In genomic region chr3:157597837-157598379, GRCm38 (mm10) we compare ENCODE assay signal across 16 mouse cellular contexts. TPM values are rescaled to one million over a fixed set of nuclear protein-coding genes. Genes with fewer than 3 reads are reported as not detected.
DNase-seq lines count a peak whose midpoint lies in the region; ATAC-seq and TF ChIP-seq lines count a peak whose summit lies in the region.
"Had no signal": no experiment of that assay in that cellular context is flagged by ENCODE, and none has a peak within 500 bp of the region (broad histone marks: within the 10 kb centered on the region; RNA-seq: fewer than 3 reads in every experiment).

No protein-coding gene starts in this region.

- TF ChIP-seq RAD21 in MEL (IDR thresholded peaks at IDR 0.05; ENCODE audit: low read depth, low read length): no peak

- TF ChIP-seq POLR2A in MEL (IDR thresholded peaks at IDR 0.05; ENCODE audit: control insufficient read depth in 1 of 2, insufficient read depth in 1 of 2, low read depth in 1 of 2, low read length in 2 of 2, poor library complexity in 1 of 2): no peak

- no peak for ATAC-seq in hindbrain, postnatal 0 days
- ATAC-seq in hindbrain, embryonic 14.5 days (ENCODE audit: low FRiP score): no peak
- no peak for ATAC-seq in hindbrain, embryonic 11.5 days (ENCODE audit: low FRiP score)
- ATAC-seq: forebrain, embryonic 14.5 days; inflammation-experienced regulatory T-cells, adult 6 months had no signal

- H3K4me1 ChIP-seq in hindbrain, postnatal 0 days (ENCODE audit: insufficient read depth, low read length): no peaks in the 10 kb centered on the region
- H3K4me1 ChIP-seq in hindbrain, embryonic 14.5 days (replicated peaks; ENCODE audit: control insufficient read depth, insufficient read depth, low read length): no peaks in the 10 kb centered on the region
- H3K4me1 ChIP-seq in MEL (ENCODE audit: control insufficient read depth in 1 of 2, insufficient read depth in 2 of 2, low read length in 2 of 2): no peaks in the 10 kb centered on the region
- H3K4me1 ChIP-seq in hindbrain, embryonic 11.5 days (replicated peaks; ENCODE audit: control insufficient read depth, insufficient read depth, low read length): no peaks in the 10 kb centered on the region
- H3K4me1 ChIP-seq: neural tube, embryonic 12.5 days had no signal

- no peaks in the 10 kb centered on the region for H3K36me3 ChIP-seq in hindbrain, postnatal 0 days (ENCODE audit: insufficient read depth, low read length)
- H3K36me3 ChIP-seq in hindbrain, embryonic 14.5 days (replicated peaks; ENCODE audit: control insufficient read depth, insufficient read depth): no peaks in the 10 kb centered on the region
- no peaks in the 10 kb centered on the region for H3K36me3 ChIP-seq in MEL (ENCODE audit: control insufficient read depth in 1 of 2, insufficient read depth in 2 of 2, low read length in 2 of 2)
- H3K36me3 ChIP-seq in hindbrain, embryonic 11.5 days (ENCODE audit: control insufficient read depth, insufficient read depth, low read length): no peaks in the 10 kb centered on the region
- H3K36me3 ChIP-seq: neural tube, embryonic 12.5 days had no signal

- no peak for TF ChIP-seq CTCF in hindbrain, postnatal 0 days (IDR thresholded peaks at IDR 0.05; ENCODE audit: low read depth)
- TF ChIP-seq CTCF in MEL (IDR thresholded peaks at IDR 0.05 in 2 of 3, conservative IDR thresholded peaks at IDR 0.05 in 1 of 3; ENCODE audit: control insufficient read depth in 1 of 3, insufficient read depth in 1 of 3, low read depth in 2 of 3, low read length in 3 of 3, poor library complexity in 1 of 3, severe bottlenecking in 1 of 3): no peak

- WGBS in hindbrain, postnatal 0 days: 71% methylated on average over 7 of the region's 7 CpGs
- WGBS in hindbrain, embryonic 14.5 days: 86% methylated on average over 7 of the region's 7 CpGs
- whole genome bisulfite sequencing in large intestine, adult 2 months: 37% methylated on average over 7 of the region's 7 CpGs
- 80% methylated on average over 7 of the region's 7 CpGs for WGBS in hindbrain, embryonic 11.5 days

- no peak for TF ChIP-seq EP300 in MEL (IDR thresholded peaks at IDR 0.05; ENCODE audit: low read depth in 1 of 2, low read length in 2 of 2)

- no peak overlapping the region for H3K27ac ChIP-seq in hindbrain, postnatal 0 days
- no peak overlapping the region for H3K27ac ChIP-seq in hindbrain, embryonic 14.5 days
- H3K27ac ChIP-seq in MEL (ENCODE audit: control insufficient read depth, low read depth, low read length): no peak overlapping the region
- H3K27ac ChIP-seq in hindbrain, embryonic 11.5 days (ENCODE audit: low read depth, low read length): no peak overlapping the region
- H3K27ac ChIP-seq: liver, embryonic 14.5 days; neural tube, embryonic 12.5 days had no signal

- no peaks in the 10 kb centered on the region for H3K27me3 ChIP-seq in hindbrain, postnatal 0 days (ENCODE audit: insufficient read depth, low read length)
- H3K27me3 ChIP-seq in hindbrain, embryonic 14.5 days (ENCODE audit: control insufficient read depth, insufficient read depth, low read length): no peaks in the 10 kb centered on the region
- H3K27me3 ChIP-seq in MEL (ENCODE audit: control insufficient read depth in 1 of 2, insufficient read depth in 2 of 2, low read length in 2 of 2): no peaks in the 10 kb centered on the region
- no peaks in the 10 kb centered on the region for H3K27me3 ChIP-seq in hindbrain, embryonic 11.5 days (ENCODE audit: control insufficient read depth, insufficient read depth, low read length)
- H3K27me3 ChIP-seq: neural tube, embryonic 12.5 days had no signal

- no peaks in the 10 kb centered on the region for H3K79me2 ChIP-seq in MEL (ENCODE audit: control insufficient read depth, insufficient read depth, low read length, poor library complexity)

- H3K9ac ChIP-seq in hindbrain, postnatal 0 days (replicated peaks; ENCODE audit: low read length): no peak overlapping the region
- H3K9ac ChIP-seq in hindbrain, embryonic 14.5 days: no peak overlapping the region
- no peak overlapping the region for H3K9ac ChIP-seq in MEL (ENCODE audit: control insufficient read depth, low read depth, low read length, poor library complexity, severe bottlenecking)
- H3K9ac ChIP-seq in hindbrain, embryonic 11.5 days (ENCODE audit: low read depth, low read length): no peak overlapping the region
- H3K9ac ChIP-seq: liver, embryonic 14.5 days; neural tube, embryonic 12.5 days had no signal

- H3K4me3 ChIP-seq in hindbrain, postnatal 0 days (ENCODE audit: low read length): no peak overlapping the region
- H3K4me3 ChIP-seq in hindbrain, embryonic 14.5 days (replicated peaks; ENCODE audit: low read length): no peak overlapping the region
- no peak overlapping the region for H3K4me3 ChIP-seq in MEL (ENCODE audit: control insufficient read depth in 1 of 2, insufficient read depth in 1 of 2, low read depth in 2 of 2, low read length in 2 of 2)
- H3K4me3 ChIP-seq in hindbrain, embryonic 11.5 days (ENCODE audit: low read depth, low read length): no peak overlapping the region
- H3K4me3 ChIP-seq: neural tube, embryonic 12.5 days had no signal

- peak; percentile 1 for DNase-seq in hindbrain, postnatal 0 days (ENCODE audit: low spot score)
- no peak for DNase-seq in hindbrain, embryonic 14.5 days (ENCODE audit: low spot score)
- DNase-seq in MEL (ENCODE audit: low read depth, low spot score): peak; percentile 14
- DNase-seq in MN1 (ENCODE audit: low spot score): peak; percentile 18
- peak; percentile 45 for DNase-seq in large intestine, adult 2 months (ENCODE audit: low read depth, low spot score)
- no peak for DNase-seq in neural tube, embryonic 10.5 days (ENCODE audit: extremely low spot score, low spot score)
- DNase-seq in hindbrain, embryonic 11.5 days (ENCODE audit: low spot score): no peak
- DNase-seq: cerebellum, postnatal 10 days; heart, adult 11 months; lung, postnatal 14 days; right cerebral cortex, postnatal 14 days; thymus, postnatal 14 days had no signal

- H3K4me2 ChIP-seq in hindbrain, postnatal 0 days (ENCODE audit: low read depth, low read length): no peak overlapping the region
- H3K4me2 ChIP-seq in hindbrain, embryonic 14.5 days (replicated peaks): no peak overlapping the region
- H3K4me2 ChIP-seq in hindbrain, embryonic 11.5 days (replicated peaks; ENCODE audit: low read depth, low read length): no peak overlapping the region
- H3K4me2 ChIP-seq: neural tube, embryonic 12.5 days had no signal

- no peaks in the 10 kb centered on the region for H3K9me3 ChIP-seq in hindbrain, postnatal 0 days (ENCODE audit: low read length)
- H3K9me3 ChIP-seq in hindbrain, embryonic 14.5 days (ENCODE audit: control insufficient read depth, low read length): no peaks in the 10 kb centered on the region
- no peaks in the 10 kb centered on the region for H3K9me3 ChIP-seq in MEL (replicated peaks; ENCODE audit: insufficient read depth, low read length)
- no peaks in the 10 kb centered on the region for H3K9me3 ChIP-seq in hindbrain, embryonic 11.5 days (ENCODE audit: control insufficient read depth, low read length)
- H3K9me3 ChIP-seq: neural tube, embryonic 12.5 days had no signal

TF ChIP-seq in MEL, 35 proteins besides CTCF, POLR2A, EP300 and RAD21:
- TF ChIP-seq KAT2A (conservative IDR thresholded peaks at IDR 0.05; ENCODE audit: low read depth, low read length) (no peak), CHD2 (IDR thresholded peaks at IDR 0.05; ENCODE audit: low read length) (no peak), GATA1 (IDR thresholded peaks at IDR 0.05; ENCODE audit: low read depth, low read length) (no peak), USF2 (IDR thresholded peaks at IDR 0.05; ENCODE audit: borderline replicate concordance in 1 of 2, insufficient read depth in 1 of 2, low read depth in 1 of 2, low read length in 2 of 2) (no peak), TCF12 (IDR thresholded peaks at IDR 0.05; ENCODE audit: low read depth, low read length) (no peak), NELFE (IDR thresholded peaks at IDR 0.05; ENCODE audit: low read depth, low read length) (no peak), ZC3H11A (IDR thresholded peaks at IDR 0.05; ENCODE audit: low read depth, low read length) (no peak), MYC (IDR thresholded peaks at IDR 0.05; ENCODE audit: low read depth, low read length) (no peak)

RNA-seq across cellular contexts. Expression of gene Ptger3, which starts 31.2 kb away (rescaled TPM):
- 12.5 and 16.5 TPM in 2 replicates for total RNA-seq in hindbrain, postnatal 0 days (2014; rRNA removed)
- 9.0 and 9.4 TPM in 2 replicates for polyA plus RNA-seq in hindbrain, postnatal 0 days (2015; fragmentation: Nextera tagmentation; extraction: Ambion mirVana)
- 7.5 and 9.0 TPM in 2 replicates for polyA plus RNA-seq in hindbrain, embryonic 14.5 days (2014; fragmentation: Nextera tagmentation; extraction: Ambion mirVana)
- 5.2 and 6.8 TPM in 2 replicates for total RNA-seq in MEL (2012; rRNA removed)
- polyA plus RNA-seq in MEL (2012; ENCODE audit: insufficient read depth in 1 of 2, insufficient read length in 2 of 2, low read depth in 1 of 2, low replicate concordance in 2 of 2, missing spikeins in 1 of 2): 1 to 10 TPM in 1 of 2 experiments, not detected in 1; 7.0 TPM
- polyA plus RNA-seq in large intestine, adult 2 months (2012; rRNA removed): 2.7 and 2.9 TPM in 2 replicates
- 1.7 and 2.1 TPM in 2 replicates for polyA plus RNA-seq in hindbrain, embryonic 11.5 days (2014; fragmentation: Nextera tagmentation; extraction: Ambion mirVana)
- polyA plus RNA-seq: inflammation-experienced regulatory T-cells, adult 6 months had no signal

Comparison
In these comparisons a context has a peak if more than half of its experiments do, and no peak if none do; other contexts are left out.
1. DNase-seq: peak in hindbrain, postnatal 0 days (single experiment), MEL (single experiment), MN1 (single experiment) and large intestine, adult 2 months (single experiment); none in hindbrain, embryonic 14.5 days (single experiment), neural tube, embryonic 10.5 days (single experiment) and hindbrain, embryonic 11.5 days (single experiment).